Mouse (Mus musculus) neural tube, embryonic 11.5 days (tissue): ENCODE measurements around the gene Dpm2. TPM values are rescaled to one million over a fixed set of nuclear protein-coding genes. Genes with fewer than 3 reads are reported as not detected.

Experiments used
- ATAC-seq: fragments of 200-750 bp; cut with Nextera tagmentation; 2 replicates; pipeline ENCODE4 v1.8.0; 2017; ENCODE audit warnings: moderate number of reproducible peaks, mild to moderate bottlenecking, moderate TSS enrichment, moderate library complexity; ENCODE audit not compliant: insufficient read depth, low FRiP score, low TSS enrichment
- DNase-seq: peaks from one replicate; pipeline ENCODE4 v3.0.0-alpha.2; 2015; ENCODE audit warnings: low spot score
- H3K27ac ChIP-seq: fragments of 300-500 bp; sonication (generic); 2 replicates; pipeline ENCODE4 v1.5.1; 2014; ENCODE audit warnings: low read depth, mild to moderate bottlenecking, low read length
- H3K27me3 ChIP-seq: fragments of 300-500 bp; sonication (generic); 2 replicates; pipeline ENCODE4 v1.6.1; 2014; ENCODE audit warnings: mild to moderate bottlenecking, low read length, mixed read lengths; ENCODE audit not compliant: control insufficient read depth, insufficient read depth
- H3K36me3 ChIP-seq: fragments of 300-500 bp; sonication (generic); 2 replicates; pipeline ENCODE4 v1.6.1; 2014; ENCODE audit warnings: mild to moderate bottlenecking, low read length, moderate library complexity, mixed read lengths; ENCODE audit not compliant: control insufficient read depth, insufficient read depth
- H3K4me1 ChIP-seq: fragments of 300-500 bp; sonication (generic); 2 replicates; pipeline ENCODE4 v1.6.1; 2014; ENCODE audit warnings: low read length, mixed read lengths; ENCODE audit not compliant: control insufficient read depth, insufficient read depth
- H3K4me2 ChIP-seq: fragments of 300-500 bp; sonication (generic); 2 replicates; pipeline ENCODE4 v1.6.1; 2014; ENCODE audit warnings: low read depth, mild to moderate bottlenecking, moderate library complexity
- H3K4me3 ChIP-seq: fragments of 300-500 bp; sonication (generic); 2 replicates; pipeline ENCODE4 v1.5.1; 2014; ENCODE audit warnings: low read depth, low read length
- H3K9ac ChIP-seq: fragments of 300-500 bp; sonication (generic); 2 replicates; pipeline ENCODE4 v1.6.1; 2014; ENCODE audit warnings: mild to moderate bottlenecking, low read length
- H3K9me3 ChIP-seq: fragments of 300-500 bp; sonication (generic); 2 replicates; pipeline ENCODE4 v1.6.1; 2016; ENCODE audit warnings: low read length; ENCODE audit not compliant: control insufficient read depth
- WGBS: fragments of 180-500 bp; shearing (Covaris S2); extraction: QIAGEN DNeasy Blood & Tissue Kit; methylation state at CpG from one replicate; pipeline ENCODE4 v1.1.7; 2014; 5-methylcytosine and 5-hydroxymethylcytosine counted together
- polyA plus RNA-seq: library from polyadenylated mRNA; unstranded; fragments of >200 nt; fragmentation: Nextera tagmentation; extraction: Ambion mirVana; gene quantifications from 2 replicates; pipeline ENCODE4 v1.2.1, GENCODE M21; 2014

The Dpm2 gene
- polyA plus RNA-seq, 1 experiment from 2014 or later, result 111 TPM

- H3K9ac ChIP-seq, result peak within 1 kb of the TSS; percentile 15; the same call in 1 of the 2 replicates
- no peak for DNase-seq
- ATAC-seq, result no peak
- H3K9me3 ChIP-seq, result no peaks in the 10 kb centered on the region
- 38% methylated on average over 7 of the region's 7 CpGs for WGBS
- H3K4me2 ChIP-seq, result no peak within 1 kb of the TSS
- no peaks in the 10 kb centered on the region for H3K36me3 ChIP-seq
- peak within 1 kb of the TSS; percentile 63 for H3K27ac ChIP-seq
- H3K4me3 ChIP-seq, result no peak within 1 kb of the TSS
- H3K27me3 ChIP-seq, result no peaks in the 10 kb centered on the region
- H3K4me1 ChIP-seq, result peaks cover 33% of the 10 kb centered on the region
These were observed 50.8 kb downstream of the Dpm2 start, which contains the start of gene Ak1 for GRCm38 (mm10) chr2:32621517-32621859. TSS of gene Ak1 (plus strand) at chr2:32621758.

Other genes with a start within 250 kb of the Dpm2 start
- gene Ciz1, start 218.5 kb upstream of the Dpm2 start, polyA plus RNA-seq, result 57.0 TPM in 2 replicates
- gene Dnm1, start 217.5 kb upstream of the Dpm2 start, polyA plus RNA-seq, result 23.7 and 29.5 TPM in 2 replicates
- gene 1110008P14Rik, start 188.9 kb upstream of the Dpm2 start, polyA plus RNA-seq, result 59.8 and 65.6 TPM in 2 replicates
- gene Lcn2, start 182.6 kb upstream of the Dpm2 start, polyA plus RNA-seq, result 0.25 and 0.51 TPM in 2 replicates
- 25.6 and 33.6 TPM in 2 replicates for gene Ptges2, start 175.0 kb upstream of the Dpm2 start, polyA plus RNA-seq
- 5.5 and 6.9 TPM in 2 replicates for gene Naif1, start 120.4 kb upstream of the Dpm2 start, polyA plus RNA-seq
- gene Slc25a25, start 119.4 kb upstream of the Dpm2 start, polyA plus RNA-seq, result 28.1 and 33.5 TPM in 2 replicates
- 13.1 and 13.2 TPM in 2 replicates for gene Fam102a, start 35.5 kb upstream of the Dpm2 start, polyA plus RNA-seq
- gene Pip5kl1, start 3.9 kb downstream of the Dpm2 start, polyA plus RNA-seq, result 2.6 and 3.6 TPM in 2 replicates
- gene 9430097D07Rik, start 4.8 kb downstream of the Dpm2 start, polyA plus RNA-seq, result 0.25 and 0.58 TPM in 2 replicates
- gene St6galnac4, start 16.2 kb downstream of the Dpm2 start, polyA plus RNA-seq, result 20.9 and 21.8 TPM in 2 replicates
- gene St6galnac6, start 28.9 kb downstream of the Dpm2 start, polyA plus RNA-seq, result 4.8 and 5.1 TPM in 2 replicates
- 33.0 and 33.8 TPM in 2 replicates for gene Ak1, start 50.9 kb downstream of the Dpm2 start, polyA plus RNA-seq
- gene Eng, start 75.7 kb downstream of the Dpm2 start, polyA plus RNA-seq, result 24.5 and 26.8 TPM in 2 replicates
- 18.0 and 19.4 TPM in 2 replicates for gene Fpgs, start 133.3 kb downstream of the Dpm2 start, polyA plus RNA-seq
- 82.4 and 84.6 TPM in 2 replicates for gene Cdk9, start 142.2 kb downstream of the Dpm2 start, polyA plus RNA-seq
- 30.6 TPM in 2 replicates for gene Sh2d3c, start 150.2 kb downstream of the Dpm2 start, polyA plus RNA-seq
- gene 6330409D20Rik, start 170.2 kb downstream of the Dpm2 start, polyA plus RNA-seq, result 2.1 and 2.2 TPM in 2 replicates
- gene Tor2a, start 186.4 kb downstream of the Dpm2 start, polyA plus RNA-seq, result 59.7 and 63.1 TPM in 2 replicates
- gene Ttc16, start 204.8 kb downstream of the Dpm2 start, polyA plus RNA-seq, result 0.27 and 1.1 TPM in 2 replicates
- gene Ptrh1, start 204.9 kb downstream of the Dpm2 start, polyA plus RNA-seq, result 3.4 and 3.6 TPM in 2 replicates
- 0.87 TPM in 1 of 2 replicates, not detected in the other for gene Cfap157, start 213.6 kb downstream of the Dpm2 start, polyA plus RNA-seq